Mouse (Mus musculus) CD8-positive naive resting alpha-beta T cell, adult 2 months (primary cell): ENCODE results near the gene Copg2.
"Not testable (repeated sequence)": the region's sequence is repeated elsewhere in the genome, so short reads cannot be mapped to it uniquely, and the experiment has no call there.

Experiments
- DNase-seq, 2 experiments: peaks; one replicate each; pipeline ENCODE4 v3.0.0; 2022; ENCODE audit warnings: low read depth in 2 of 2, low spot score in 2 of 2

Copg2 gene

GRCm38 (mm10) chr6:30832241-30832640 is 64.4 kb downstream of the Copg2 start:
- no peak for DNase-seq

- DNase-seq = no peak
Measured at GRCm38 (mm10) chr6:30813626-30814025, 83.0 kb downstream of the Copg2 start.

GRCm38 (mm10) chr6:30805053-30805752 is 91.4 kb downstream of the Copg2 start:
- DNase-seq = peak in 1 of 2 experiments; percentile 1

DNA sequence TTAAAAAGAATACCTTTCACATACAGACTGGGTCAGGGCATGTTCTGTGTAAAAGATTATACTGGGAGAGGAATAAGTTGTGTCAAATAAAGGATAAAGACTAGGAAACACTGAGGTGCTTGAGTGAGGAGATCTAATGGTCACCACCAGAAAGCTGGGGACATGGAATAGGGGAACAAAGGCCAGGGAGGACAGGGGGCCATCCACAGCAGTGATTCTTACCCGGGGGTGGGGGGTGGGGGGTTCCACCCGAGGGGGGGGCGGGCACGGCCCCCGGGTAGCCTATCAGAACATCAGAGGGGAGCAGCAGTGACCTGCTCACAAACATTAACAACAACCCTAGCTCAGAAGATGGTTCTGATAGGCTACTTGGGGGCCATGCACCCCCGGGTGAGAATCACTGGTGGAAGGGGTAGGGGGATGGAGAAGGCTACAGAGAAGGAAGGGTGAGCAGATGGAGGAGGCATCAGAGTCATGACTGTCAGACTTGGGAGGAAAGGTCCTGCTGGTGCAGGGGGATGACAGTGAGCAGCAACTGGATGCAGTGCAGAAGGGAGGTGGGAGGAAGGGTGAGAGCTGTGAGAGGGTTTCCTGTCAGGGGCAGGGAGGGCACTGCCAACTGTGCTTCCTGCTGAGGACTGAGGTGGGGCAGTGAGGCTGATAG is 92.1 kb downstream of the Copg2 start:
- DNase-seq = peak; percentile 35 to 48

DNA sequence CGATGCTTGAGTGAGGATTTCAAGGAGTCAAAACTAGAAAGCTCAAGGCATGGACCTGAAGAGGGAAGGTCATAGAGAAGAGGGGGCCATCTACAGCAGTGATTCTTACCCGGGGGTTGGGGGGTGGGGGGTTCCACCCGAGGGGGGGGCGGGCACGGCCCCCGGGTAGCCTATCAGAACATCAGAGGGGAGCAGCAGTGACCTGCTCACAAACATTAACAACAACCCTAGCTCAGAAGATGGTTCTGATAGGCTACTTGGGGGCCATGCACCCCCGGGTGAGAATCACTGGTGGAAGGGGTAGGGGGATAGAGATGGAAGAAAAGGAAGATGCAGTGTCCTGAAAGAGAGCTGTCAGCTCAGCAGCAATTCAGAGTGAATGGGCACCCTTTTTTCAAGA is 93.7 kb downstream of the Copg2 start:
- DNase-seq = not testable (repeated sequence)

DNA sequence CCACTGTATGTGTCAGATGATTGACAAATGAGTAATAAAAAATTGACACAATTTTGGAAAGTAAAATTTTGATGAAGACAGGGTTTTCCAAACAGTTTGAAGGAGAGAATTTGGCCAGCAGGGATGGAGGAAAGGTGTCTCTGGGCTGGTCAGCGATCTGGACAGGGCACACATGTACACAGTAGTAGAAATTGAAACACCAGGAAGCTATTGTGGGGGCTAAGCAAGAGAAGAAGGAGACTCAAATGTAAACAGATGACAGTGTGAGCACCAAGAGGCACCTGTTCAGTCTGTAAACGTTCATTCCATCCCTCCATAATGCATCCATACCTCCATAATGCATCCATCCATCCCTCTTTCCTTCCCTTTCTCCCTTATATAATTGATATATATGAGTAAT is 145.4 kb downstream of the Copg2 start:
- no peak for DNase-seq

- DNase-seq = no peak
Measured at GRCm38 (mm10) chr6:30750482-30750881, 146.1 kb downstream of the Copg2 start.

DNA sequence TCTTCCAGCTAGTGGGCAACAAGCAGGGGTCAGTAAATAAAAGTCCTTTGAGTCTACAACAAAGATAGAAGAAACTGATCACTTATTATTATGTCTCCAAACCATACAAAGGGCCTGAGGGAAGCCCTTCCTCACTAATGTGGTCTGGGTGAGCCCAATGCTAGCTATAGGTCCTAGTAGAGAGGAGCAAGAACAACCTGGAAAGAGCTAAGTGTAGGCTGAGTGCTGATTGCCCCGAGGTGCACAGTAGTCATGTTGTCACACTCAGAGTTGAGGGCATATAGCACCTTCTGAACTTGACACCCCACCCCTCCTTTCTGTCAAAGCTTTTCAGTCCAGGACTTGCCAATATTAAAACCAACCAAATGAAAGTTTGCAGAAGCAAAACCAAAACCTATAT is 146.7 kb downstream of the Copg2 start:
- DNase-seq = no peak

GRCm38 (mm10) chr6:30749042-30749689 is 147.4 kb downstream of the Copg2 start:
- no peak for DNase-seq

DNA sequence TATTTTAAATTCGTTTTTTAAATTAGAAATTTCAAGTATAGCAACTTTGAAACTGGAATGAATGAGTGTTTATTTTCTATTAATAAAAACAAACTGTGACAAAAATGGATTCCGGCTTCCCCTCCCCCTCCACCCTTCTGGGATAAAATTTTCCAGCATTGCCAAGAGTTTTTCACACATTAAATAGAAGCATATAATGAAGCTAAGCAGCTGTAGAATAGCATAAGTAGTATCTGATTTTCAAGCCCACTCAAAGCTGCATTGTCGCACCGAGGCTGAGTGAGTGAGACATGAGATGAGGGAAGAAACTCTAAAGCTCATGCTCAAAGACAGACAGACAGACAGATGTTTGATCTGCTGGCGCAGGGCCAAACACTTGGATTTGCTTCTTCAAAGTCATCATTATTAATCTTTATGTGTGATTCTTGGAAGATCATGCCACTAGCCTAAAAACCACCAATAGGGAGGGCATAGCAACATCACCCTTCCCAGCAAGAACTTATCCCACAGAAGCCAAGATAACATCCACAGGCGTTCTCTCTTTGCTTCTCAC is 148.2 kb downstream of the Copg2 start:
- DNase-seq = no peak

GRCm38 (mm10) chr6:30747631-30748357 is 148.8 kb downstream of the Copg2 start:
- DNase-seq = no peak

GRCm38 (mm10) chr6:30745591-30745990 is 151.0 kb downstream of the Copg2 start:
- DNase-seq = no peak

DNA sequence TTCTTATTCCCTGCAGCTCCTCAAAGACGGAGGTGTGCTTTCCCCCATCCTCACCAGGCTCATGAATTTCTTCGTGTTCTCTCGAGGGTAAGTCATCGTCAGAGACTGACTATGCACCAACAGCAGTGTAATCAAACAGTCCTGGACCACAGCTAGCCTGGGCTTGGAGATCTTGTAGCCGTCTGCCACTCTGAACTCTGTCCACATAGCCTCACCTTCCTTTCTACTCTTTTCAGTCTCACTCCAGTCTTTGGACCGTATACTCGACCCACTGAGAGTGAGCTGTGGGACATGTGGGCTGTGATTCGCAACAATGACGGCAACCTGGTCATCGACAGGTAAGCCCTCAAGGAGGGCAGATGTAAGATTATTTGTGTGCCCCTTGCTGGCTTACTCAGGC is 151.7 kb downstream of the Copg2 start:
- no peak for DNase-seq

DNA sequence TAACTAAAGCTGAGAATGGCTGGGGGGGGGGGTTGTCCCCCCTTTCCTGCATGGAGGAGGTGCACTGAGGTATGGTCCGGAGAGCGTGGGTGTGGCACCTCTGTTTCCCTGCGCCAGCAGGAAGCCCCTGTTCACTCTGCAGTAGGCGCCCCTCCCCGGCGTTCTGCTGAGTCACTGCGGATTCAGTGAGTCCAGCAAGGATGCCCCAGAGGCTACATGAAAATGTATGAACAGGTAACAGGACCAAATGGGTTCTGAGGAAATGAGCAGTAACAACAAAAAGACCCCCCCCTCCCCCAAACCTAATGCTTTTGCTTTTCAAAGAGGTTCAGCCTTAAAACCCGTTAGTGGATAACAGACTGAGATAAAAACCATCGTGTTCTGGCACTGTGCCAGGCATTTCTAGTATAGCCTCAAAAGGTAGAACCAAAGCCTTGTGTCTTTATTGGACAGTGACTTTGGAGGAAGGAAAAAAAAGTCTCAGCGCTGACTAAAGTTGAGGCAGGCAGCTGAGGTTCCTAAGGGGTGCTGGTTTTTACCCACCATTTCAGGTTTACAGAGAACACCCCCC is 157.3 kb downstream of the Copg2 start:
- DNase-seq = no peak

- no peak for DNase-seq
Measured at GRCm38 (mm10) chr6:30738464-30739006, 158.1 kb downstream of the Copg2 start.

GRCm38 (mm10) chr6:30737548-30738463 is 158.8 kb downstream of the Copg2 start:
- peak in 1 of 2 experiments; percentile 8 for DNase-seq

DNA sequence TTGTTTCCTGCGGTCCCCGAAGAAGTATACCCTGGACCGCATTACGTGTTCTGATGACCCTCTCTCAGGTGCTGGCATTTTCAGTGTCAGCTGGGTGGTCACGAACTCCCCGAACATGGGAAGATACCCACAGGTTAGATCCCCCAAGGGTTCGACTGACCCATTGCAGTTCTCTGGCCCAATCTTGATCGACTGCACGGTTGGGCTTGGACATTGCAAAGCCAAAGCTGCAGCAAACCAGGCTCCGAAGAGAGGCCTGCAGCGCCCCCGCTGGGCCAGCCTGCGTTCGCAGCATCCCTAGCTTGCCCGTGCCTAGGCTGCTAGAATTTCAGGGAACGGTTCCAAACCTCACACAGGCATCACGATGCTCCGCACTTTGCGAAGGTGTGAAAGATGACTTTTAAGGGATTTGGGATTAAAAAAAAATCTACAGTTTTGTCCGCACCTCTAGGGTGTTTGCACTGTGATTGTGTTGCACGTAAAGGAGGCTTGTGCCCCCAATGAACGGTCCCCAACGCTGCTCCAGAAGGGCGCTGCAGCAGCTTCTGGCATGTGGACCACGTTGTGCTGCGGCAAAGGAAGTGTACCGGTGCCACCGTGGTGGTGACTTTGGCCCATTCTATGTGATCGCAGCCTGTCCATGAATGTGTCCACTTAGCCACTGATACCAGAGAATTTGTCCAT is 159.6 kb downstream of the Copg2 start:
- peak in 1 of 2 experiments; percentile 16 for DNase-seq

DNA sequence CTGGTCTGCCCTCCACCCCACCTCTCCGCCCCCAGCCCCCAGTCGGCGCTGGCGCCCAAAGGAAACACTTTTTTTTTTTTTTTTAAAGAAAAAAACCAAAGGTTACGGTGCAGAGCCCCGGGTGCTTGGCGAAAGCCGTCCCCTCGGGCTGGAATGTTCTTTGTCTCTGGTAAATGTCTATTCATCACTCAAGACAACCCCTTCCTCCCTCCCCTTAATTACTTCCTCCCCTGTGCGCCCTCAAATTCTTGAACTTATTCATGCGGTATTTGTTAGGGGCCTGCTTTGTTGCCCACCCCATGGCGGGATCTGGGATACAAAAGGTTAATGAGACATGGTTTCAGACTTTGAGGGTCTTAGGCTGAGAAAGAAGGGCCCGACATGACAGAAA is 160.2 kb downstream of the Copg2 start:
- no peak for DNase-seq

GRCm38 (mm10) chr6:30735728-30736371 is 160.7 kb downstream of the Copg2 start:
- no peak for DNase-seq
